Mouse (Mus musculus) gonadal fat pad, adult 2 months (tissue): ENCODE data around the gene Cnot8. TPM values are rescaled to one million over a fixed set of nuclear protein-coding genes. Genes with fewer than 3 reads are reported as not detected.

Source experiments
- DNase-seq: peaks from one replicate; pipeline ENCODE4 v3.0.0-alpha.2; 2012; ENCODE audit warnings: low read depth
- polyA plus RNA-seq: library from polyadenylated mRNA; depleted of rRNA; stranded (reverse); fragments of >200 nt; gene quantifications from 2 replicates; pipeline ENCODE4 v1.2.3, GENCODE M21; 2012; rRNA removed

Gene Cnot8
- polyA plus RNA-seq, 1 experiment, result 54.6 TPM

DNA sequence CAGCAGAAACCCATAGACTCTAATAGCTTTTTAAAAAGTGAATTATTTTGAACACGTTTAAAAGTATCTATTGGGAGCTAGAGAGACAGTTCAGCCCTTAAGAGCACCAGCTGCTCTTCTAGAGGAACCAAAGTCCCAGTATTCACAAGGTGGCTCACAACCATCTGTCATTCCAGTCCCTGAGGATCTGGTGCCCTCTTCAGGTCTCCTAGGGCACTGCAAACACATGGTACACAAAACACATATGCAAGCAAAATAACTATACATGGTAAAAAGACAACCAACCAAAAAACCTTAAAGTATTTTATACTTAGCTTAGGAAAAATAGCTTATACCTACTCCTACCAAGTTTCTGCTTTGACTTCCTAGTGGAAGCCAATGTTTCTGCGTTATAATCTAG lies 61.1 kb downstream of the Cnot8 start:
- DNase-seq, result no peak

DNA sequence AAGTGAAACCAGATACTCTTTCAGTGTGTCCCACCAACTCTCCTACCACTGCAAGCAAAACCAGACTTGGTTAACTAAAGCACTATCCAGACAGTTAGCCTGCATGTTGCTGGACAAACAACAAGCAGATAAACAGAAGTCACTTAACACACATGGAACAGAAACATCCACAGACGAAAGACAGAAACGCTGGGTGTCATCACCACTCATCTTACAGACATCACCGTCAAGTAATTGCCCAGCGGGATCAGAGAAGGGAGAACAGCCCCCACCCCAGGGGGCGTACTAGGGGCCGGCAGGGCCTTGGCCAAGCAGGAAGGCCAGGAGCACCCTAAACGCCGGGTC lies 63.8 kb downstream of the Cnot8 start:
- no peak for DNase-seq

Other genes with a start within 250 kb of the Cnot8 start
- gene Larp1, start 95.1 kb upstream of the Cnot8 start, polyA plus RNA-seq, result 43.0 and 56.5 TPM in 2 replicates
- gene Gm12248, start 11.0 kb upstream of the Cnot8 start, polyA plus RNA-seq, result 1.2 and 1.3 TPM in 2 replicates
- 8.0 and 8.1 TPM in 2 replicates for gene Gemin5, start 64.4 kb downstream of the Cnot8 start, polyA plus RNA-seq
- gene Mrpl22, start 67.5 kb downstream of the Cnot8 start, polyA plus RNA-seq, result 30.0 and 37.2 TPM in 2 replicates
- 12.6 and 14.0 TPM in 2 replicates for gene Igtp, start 95.4 kb downstream of the Cnot8 start, polyA plus RNA-seq
- gene Irgm2, start 95.5 kb downstream of the Cnot8 start, polyA plus RNA-seq, result 9.2 and 11.4 TPM in 2 replicates
- 2.7 and 4.6 TPM in 2 replicates for gene 4930438A08Rik, start 170.6 kb downstream of the Cnot8 start, polyA plus RNA-seq
- 42.3 and 45.8 TPM in 2 replicates for gene Zfp692, start 202.9 kb downstream of the Cnot8 start, polyA plus RNA-seq
- 47.1 and 48.3 TPM in 2 replicates for gene Zfp672, start 226.2 kb downstream of the Cnot8 start, polyA plus RNA-seq
- gene Sh3bp5l, start 226.6 kb downstream of the Cnot8 start, polyA plus RNA-seq, result 56.5 and 58.4 TPM in 2 replicates